Mouse (Mus musculus) stomach, postnatal 0 days (tissue): Measurements from ENCODE around the gene Dst.

Experiments used
- CTCF ChIP-seq: IDR thresholded peaks from 2 replicates; pipeline ENCODE4 v1.5.1; 2016; ENCODE audit warnings: antibody characterized with exemption, low read depth, mild to moderate bottlenecking, moderate library complexity
- EP300 ChIP-seq: optimal IDR thresholded peaks from 2 replicates; pipeline ENCODE3; 2016; ENCODE audit warnings: antibody characterized with exemption

DNA sequence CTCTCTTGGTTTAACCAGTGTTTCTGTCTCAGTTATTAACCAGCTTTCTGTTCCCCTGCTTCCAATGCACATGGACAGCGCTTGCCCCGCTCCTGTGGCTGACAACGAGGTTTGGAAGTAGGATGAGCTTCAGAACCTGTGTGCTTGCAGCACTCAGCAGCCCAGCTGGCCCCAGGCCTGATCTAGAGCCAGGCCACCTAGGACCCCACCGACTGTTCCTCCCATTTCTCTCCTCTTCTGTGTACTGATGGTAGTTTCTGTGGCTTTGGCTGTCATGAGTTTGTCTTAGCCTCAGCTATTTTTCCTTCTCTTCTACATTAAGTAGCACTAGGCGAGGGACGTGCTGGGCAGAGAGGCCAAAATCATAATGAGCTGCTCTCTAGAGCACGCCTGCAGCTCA, 368.7 kb downstream of the Dst start:
- TF ChIP-seq CTCF, result no peak
- TF ChIP-seq EP300, result no peak
